Mouse (Mus musculus) urinary bladder, postnatal 25 days (tissue): Measurements from ENCODE around the gene Tmem79.
"Not testable (repeated sequence)": the region's sequence is repeated elsewhere in the genome, so short reads cannot be mapped to it uniquely, and the experiment has no call there.

Experiments
- DNase-seq: peaks from one replicate; pipeline ENCODE4 v3.0.0; 2022; ENCODE audit warnings: low spot score

Tmem79 gene

GRCm38 (mm10) chr3:88354396-88355165 is 18.6 kb upstream of the Tmem79 start:
- no peak for DNase-seq

- no peak for DNase-seq
Observed at GRCm38 (mm10) chr3:88352907-88353306, 17.0 kb upstream of the Tmem79 start.

DNA sequence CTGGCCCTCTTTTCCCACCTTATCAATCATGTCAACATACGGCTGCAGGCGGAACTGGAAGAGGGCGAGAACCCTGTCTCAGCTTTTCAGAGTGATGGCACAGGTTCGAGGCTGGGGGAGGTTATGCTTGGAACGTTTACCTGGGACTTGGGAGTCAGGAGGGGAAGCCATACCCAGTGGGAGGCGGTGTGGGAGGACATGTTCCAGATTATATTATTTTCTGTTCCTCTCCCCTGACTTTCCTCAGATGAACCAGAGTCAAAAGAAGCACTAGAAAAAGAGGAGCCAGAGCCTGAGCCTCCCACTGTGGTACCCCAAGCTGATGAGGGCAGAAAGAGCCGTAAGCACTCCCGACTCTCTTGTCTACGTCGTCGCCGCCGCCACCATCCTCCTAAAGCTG is 14.8 kb upstream of the Tmem79 start:
- no peak for DNase-seq

DNA sequence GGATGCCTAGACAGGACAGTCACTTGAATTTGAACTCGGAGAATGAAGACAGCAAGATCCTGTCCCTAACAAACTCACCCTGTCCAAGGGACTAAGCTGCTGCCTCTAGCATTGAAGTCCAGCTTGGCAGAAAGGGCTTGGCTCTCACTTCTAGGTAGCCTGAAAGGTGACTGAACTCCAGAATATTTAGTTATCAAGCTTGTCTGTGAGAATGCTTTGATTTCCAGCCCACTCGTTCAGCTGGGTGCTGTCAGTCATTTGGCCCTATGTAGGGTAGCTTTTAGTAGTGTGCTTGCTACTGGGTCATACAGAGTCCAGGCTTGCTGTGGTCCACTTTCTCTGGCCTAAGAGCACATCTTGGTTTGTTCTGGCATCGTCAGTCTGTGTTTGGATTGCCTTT is 3.1 kb upstream of the Tmem79 start:
- no peak for DNase-seq

DNA sequence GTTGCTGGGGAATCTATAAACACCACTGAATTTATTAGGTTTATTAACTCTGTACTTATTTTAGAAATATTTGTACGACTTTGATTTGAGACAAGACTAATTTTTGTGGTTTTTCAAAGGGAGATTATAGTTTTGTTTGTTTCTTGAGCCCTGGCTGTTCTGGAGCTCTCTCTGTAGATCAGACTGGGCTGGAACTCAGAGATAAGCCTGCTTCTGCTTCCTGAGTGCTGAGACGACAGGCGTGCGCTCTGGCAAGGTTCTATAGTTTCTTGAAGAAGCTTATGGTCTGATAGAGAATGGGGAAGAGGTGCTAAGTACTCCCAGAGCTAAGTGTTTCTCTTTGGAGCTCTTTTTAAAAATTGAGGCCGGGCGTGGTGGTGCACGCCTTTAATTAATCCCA is 2.4 kb upstream of the Tmem79 start:
- DNase-seq = no peak

DNA sequence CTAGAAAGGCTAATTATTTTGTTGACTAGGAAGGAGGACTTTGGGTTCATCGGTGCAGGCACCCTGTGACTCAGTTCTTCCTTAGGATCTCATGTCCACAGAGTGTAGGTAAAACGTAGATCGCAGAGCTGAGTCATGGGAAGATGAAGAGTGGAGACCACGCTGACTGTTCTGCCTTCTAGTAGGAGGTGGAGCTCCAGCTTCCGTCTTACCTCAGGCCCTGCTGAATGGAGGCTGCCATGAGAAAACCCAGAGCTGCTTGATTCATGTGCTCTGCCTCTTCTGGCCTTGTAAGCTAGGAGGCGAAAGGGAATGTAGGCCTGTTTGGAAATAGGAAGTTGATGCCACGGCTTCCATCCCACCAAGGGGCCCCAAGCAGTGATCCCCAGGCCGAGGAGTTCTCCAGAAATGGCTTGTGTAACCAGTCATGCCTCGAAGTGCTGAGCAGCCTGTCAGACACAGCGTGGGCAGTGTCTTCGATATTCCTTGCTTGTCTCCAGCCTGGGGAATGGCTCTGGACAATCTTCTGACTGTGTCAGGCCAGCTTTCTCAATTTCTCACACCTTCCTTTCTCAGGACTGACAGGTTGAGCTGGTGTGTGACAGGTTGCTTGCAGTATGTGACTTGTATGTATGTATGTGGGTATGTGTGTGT is 1.5 kb upstream of the Tmem79 start:
- DNase-seq = no peak

DNA sequence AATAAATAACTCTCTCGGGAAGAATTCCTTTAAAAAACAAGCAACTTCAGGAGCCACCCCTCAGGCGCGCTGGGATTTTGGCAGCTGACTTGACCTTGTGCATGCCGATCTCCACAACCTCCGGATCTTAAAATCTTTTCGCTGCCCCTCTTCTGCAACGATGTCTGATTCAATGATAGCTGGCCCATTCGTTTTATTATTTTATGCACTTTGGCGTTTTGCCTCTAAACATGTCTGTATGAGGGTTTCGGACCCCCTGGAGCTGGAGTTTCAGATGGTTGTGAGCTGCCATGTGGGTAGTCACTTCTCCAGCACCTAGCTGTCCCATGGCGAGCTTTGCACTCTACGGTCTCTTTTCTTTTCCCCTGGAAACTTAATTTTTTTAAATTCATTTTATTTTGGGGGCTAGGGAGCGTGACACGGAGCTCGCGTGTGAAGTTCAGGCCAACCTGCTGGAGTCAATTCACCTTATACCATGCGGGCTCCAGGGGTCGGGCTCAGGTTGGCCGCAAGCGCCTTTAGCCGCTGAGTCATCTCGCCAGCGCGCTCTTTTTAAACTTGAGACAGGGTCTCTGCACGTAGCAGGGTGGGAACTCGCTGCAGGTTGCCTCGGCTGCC is 403 bp downstream of the Tmem79 start:
- peak; percentile 16 for DNase-seq

DNA sequence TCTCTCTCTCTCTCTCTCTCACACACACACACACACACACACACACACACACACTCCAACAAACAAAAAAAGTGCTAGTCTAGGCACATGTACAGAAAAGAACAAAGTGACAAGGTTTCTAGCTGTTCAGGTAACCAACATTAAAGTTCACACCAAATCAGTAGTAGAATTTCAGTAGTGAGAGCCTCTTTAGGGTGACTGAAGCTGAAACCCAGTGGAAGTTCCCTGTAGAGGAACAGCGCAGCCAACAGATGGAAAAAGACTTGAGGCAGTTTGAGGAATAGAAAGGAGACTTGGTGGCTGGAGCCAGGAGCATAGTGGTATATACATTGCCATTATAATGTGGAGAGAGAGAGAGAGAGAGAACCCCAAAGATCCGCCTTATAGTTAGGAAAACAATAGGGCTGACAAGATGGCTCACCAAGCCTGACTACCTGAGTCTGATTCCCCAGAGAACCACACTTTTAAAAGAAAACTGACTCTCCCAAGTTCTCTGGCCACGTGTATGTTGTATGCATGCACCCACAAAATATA is 979 bp downstream of the Tmem79 start:
- DNase-seq = no peak

DNA sequence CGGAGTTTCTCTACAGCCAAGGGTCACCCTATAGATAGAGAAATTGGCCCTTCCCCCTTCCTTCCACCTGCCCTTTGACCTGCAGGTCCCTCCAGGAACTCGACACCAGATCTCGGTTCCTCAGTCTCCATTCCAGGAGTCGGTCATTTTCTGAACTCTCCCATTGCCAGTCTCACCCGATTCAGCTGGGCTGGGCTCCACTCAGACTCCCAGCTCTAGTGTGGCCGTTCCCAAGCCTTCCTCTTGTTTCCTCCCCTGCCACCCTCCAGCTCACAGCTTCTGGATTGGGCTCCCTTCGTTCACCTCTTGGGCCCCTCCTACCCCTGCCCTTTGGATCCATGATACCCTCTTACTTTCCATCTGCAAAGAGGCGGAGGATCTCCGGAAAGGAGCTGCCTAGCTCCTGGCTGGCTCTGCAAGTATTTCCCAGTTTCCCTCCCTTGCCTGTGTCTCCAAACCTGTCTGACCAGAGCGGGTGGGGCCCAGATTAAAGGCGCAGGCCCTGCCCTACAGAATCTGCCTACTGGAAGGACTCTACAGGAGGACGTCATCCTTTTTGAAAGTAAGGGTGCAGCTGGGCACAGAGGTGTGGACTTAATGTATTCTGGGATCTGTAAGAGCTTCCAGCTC is 1.8 kb downstream of the Tmem79 start:
- DNase-seq = peak; percentile 49

- DNase-seq = peak; percentile 37
Observed at GRCm38 (mm10) chr3:88331282-88331681, 4.7 kb downstream of the Tmem79 start.

DNA sequence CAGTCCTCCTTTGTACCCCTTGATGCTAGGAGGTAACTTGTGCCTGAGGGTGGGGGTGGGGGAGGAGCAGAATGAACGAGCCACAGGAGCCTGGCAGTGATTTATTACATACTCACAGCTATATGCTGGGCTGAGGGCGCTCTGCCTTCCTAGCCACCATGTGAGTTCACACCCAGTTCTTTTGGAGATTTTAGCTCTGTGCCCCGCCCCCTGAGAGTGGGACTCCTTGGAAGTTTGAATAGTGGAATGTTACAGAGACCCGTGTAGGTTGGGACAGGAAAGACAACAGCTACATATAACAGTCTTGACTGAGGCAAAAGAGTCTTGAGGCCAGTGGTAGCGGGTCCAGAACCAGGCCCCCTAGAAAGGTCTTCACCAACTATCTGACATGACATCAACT is 7.0 kb downstream of the Tmem79 start:
- no peak for DNase-seq

GRCm38 (mm10) chr3:88324951-88325405 is 11.0 kb downstream of the Tmem79 start, which contains the start of gene Glmp:
TSS of gene Glmp (plus strand) at chr3:88325023.
- DNase-seq = peak; percentile 34

- no peak for DNase-seq
Observed at GRCm38 (mm10) chr3:88299172-88299571, 36.8 kb downstream of the Tmem79 start.

DNA sequence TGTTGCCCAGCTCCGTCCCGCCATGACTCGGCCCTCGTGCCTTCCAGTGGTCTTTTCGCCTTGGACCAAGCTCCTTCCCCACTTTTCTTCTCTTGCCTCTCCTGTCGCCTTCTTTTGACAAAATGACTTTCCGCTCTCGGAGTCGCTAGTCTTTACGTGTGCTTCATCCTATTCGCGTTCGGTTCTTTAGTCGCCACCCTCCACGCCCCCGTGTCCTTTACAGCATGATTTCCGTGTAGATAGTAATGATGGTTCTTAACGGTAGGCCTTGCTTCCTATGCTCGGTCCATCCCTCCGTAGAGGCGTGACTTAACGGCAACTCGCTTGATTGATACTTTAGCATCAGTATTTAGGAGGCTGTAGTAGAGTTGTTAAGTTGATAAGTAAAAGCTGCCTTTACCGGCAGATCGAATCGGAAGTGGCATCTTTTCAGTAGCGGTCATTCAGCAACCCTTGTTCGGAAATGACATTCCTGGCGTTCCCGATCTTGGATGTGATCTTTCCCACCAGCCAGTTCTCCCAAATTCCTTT is 38.6 kb downstream of the Tmem79 start:
- no peak for DNase-seq

DNA sequence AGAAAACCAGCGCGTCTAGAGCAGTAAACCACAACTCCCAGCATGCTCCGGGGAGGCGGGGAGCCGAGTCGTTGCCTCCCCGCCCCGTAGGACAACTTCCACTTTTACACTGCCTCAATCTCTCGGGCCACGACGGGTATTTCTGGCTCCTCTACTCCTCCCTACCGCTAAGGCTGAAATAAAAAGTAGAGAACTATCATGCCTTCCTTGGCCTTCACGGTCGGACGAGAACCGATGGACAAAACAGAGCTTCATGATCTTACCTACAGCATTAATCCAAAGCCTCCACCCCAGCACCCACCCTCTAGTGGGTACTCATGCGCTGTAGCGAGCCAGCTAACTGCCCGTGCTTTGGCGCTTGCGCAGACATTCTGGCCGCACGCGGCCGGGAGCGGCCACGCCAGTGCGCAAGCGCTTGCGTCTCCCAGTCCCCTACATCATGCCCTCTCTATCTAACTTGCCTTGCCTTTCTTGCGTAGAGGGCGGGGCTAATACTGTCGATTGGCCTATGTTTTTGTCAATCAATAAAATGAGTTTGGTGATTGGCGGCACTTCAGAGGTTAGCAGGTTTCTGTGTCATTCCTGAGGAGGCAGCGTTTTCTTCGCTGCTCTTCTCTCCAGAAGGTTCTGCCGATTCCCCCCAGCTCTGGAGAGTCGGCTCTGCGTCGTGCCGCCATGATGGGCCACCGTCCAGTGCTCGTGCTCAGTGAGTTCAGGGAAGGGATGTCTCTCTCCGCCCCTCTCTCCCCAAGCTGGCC is 39.2 kb downstream of the Tmem79 start, which contains the start of the genes Tsacc and Cct3:
TSS of gene Tsacc (minus strand) at position 439 of the 758 bp plus-strand sequence.
TSS of gene Cct3 (plus strand) at position 556 of the 758 bp plus-strand sequence.
- peak; percentile 90 for DNase-seq

- DNase-seq = no peak
Observed at GRCm38 (mm10) chr3:88296110-88296560, 39.8 kb downstream of the Tmem79 start.

DNA sequence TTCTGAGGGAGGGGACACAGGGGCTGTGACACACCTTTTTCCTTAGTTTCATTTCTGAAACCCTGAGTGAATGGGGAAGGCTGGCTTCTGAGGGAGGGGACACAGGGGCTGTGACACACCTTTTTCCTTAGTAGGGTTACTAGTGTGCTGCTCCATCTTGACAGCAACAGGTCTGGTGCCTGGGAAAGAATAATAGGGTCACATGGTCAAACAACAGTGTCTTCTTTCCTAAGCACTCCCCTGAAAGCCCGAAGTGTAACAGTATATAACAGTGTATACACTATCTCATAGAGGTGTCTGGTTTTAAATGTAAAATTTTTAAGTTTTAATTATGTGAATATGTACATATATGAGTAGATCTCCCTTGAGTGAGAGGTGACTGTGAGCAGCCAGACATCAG is 40.7 kb downstream of the Tmem79 start:
- not testable (repeated sequence) for DNase-seq

DNA sequence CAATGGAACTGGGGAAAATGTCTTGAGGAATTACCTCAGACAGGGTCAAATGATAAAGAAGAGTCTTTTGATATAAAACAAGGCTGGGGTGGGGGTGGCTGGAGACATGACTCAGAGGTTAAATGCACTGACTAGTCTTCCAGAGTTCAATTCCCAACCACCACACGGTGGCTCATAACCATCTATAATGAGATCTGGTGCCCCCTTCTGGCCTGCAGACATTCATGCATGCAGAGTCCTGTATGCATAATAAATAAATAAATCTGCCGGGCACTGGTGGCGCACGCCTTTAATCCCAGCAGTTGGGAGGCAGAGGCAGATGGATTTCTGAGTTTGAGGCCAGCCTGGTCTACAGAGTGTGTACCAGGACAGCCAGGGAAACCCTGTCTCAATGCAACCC is 44.0 kb downstream of the Tmem79 start:
- DNase-seq = no peak

DNA sequence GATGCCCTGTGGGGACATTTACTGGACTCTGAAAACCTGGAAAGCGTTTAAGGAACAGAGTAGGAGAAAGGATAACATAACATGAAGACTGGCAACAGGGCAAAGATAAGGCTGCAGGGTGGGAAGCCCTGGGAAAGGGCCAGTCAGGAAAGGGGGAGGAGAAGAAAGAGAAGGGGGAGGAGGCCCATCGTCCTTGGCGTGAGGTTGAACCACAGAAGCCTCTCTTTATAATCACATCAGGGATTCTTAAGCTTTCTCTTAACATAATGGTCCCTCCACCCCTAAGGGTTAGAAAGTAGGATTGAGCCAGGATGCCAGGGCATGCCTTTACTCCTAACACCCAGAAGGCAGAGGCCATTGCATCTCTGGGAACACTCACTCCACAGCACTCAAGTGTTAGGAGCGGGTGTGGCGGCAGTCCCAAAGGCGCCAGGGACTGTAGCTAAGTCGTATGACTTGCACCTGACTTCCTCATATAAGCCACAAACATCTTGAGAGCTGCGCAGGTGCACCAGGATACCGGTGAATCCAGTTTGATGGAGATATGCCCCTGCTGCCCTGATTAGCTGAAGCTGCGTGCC is 47.7 kb downstream of the Tmem79 start:
- not testable (repeated sequence) for DNase-seq

GRCm38 (mm10) chr3:88287110-88287509 is 48.8 kb downstream of the Tmem79 start, which contains the start of gene Gm38392:
TSS of gene Gm38392 (minus strand) at chr3:88287210.
- no peak for DNase-seq

DNA sequence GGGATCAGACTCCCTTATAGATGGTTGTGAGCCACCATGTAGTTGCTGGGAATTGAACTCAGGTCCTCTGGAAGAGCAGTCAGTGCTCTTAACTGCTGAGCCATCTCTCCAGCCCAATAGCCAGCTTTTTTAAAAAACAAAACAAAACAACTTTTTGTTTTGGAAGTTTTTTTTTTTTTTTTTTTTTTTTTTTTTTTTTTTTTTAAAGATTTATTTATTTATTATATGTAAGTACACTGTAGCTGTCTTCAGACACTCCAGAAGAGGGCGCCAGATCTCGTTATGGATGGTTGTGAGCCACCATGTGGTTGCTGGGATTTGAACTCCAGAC is 50.4 kb downstream of the Tmem79 start:
- DNase-seq = not testable (repeated sequence)
